Mouse (Mus musculus) CH12.LX (cell line): ENCODE data around the gene Cryzl1.

ENCODE experiments used
- CHD1 ChIP-seq: IDR thresholded peaks from 2 replicates; pipeline ENCODE4 v1.6.1; 2012; ENCODE audit warnings: low read depth, low read length, improper control_type of control experiment, inconsistent platforms
- CTCF ChIP-seq, 2 experiments: IDR thresholded peaks in 1 of 2; conservative IDR thresholded peaks in 1 of 2; 2 replicates each; pipeline ENCODE4 v1.5.1; 2011 to 2012; ENCODE audit warnings: low read depth in 2 of 2, low read length in 2 of 2, improper control_type of control experiment in 1 of 2, inconsistent platforms in 1 of 2, mild to moderate bottlenecking in 1 of 2, moderate library complexity in 1 of 2
- IRF4 ChIP-seq: IDR thresholded peaks from 2 replicates; pipeline ENCODE4 v1.6.1; 2014; ENCODE audit warnings: low read depth, mild to moderate bottlenecking, inconsistent platforms, low read length, improper control_type of control experiment
- MAZ ChIP-seq: IDR thresholded peaks from 2 replicates; pipeline ENCODE4 v1.6.1; 2012; ENCODE audit warnings: low read depth, mild to moderate bottlenecking, inconsistent platforms, low read length, improper control_type of control experiment, moderate library complexity
- POLR2A ChIP-seq: IDR thresholded peaks from 2 replicates; pipeline ENCODE4 v1.6.1; 2011; ENCODE audit warnings: low read depth, mild to moderate bottlenecking, improper control_type of control experiment, low read length
- USF1 ChIP-seq: IDR thresholded peaks from 2 replicates; pipeline ENCODE4 v1.6.1; 2014; ENCODE audit warnings: low read depth, mild to moderate bottlenecking, inconsistent platforms, low read length, improper control_type of control experiment
- ZC3H11A ChIP-seq: IDR thresholded peaks from 2 replicates; pipeline ENCODE4 v1.6.1; 2012; ENCODE audit warnings: low read depth, mild to moderate bottlenecking, inconsistent platforms, low read length, improper control_type of control experiment
- ZKSCAN1 ChIP-seq: IDR thresholded peaks from 2 replicates; pipeline ENCODE4 v1.6.1; 2012; ENCODE audit warnings: low read depth, inconsistent platforms, low read length, improper control_type of control experiment, borderline replicate concordance

GRCm38 (mm10) chr16:91702771-91703188 lies 26.0 kb downstream of the Cryzl1 start:
- no peak for TF ChIP-seq ZC3H11A
- no peak for TF ChIP-seq CTCF (conservative IDR thresholded peaks at IDR 0.05 in 1 of 2, IDR thresholded peaks at IDR 0.05 in 1 of 2; ENCODE audit: low read depth in 2 of 2, low read length in 2 of 2)
- TF ChIP-seq USF1: no peak
- no peak for TF ChIP-seq CHD1
- TF ChIP-seq MAZ: no peak
- no peak for TF ChIP-seq POLR2A
- no peak for TF ChIP-seq ZKSCAN1
- TF ChIP-seq IRF4: no peak
